Mouse (Mus musculus) E14TG2a.4 (cell line): ENCODE data around the gene 6430628N08Rik.

Source experiments
- H3K27me3 ChIP-seq: 2 replicates; pipeline ENCODE4 v1.6.1; 2014; ENCODE audit warnings: low read length, control low read depth; ENCODE audit not compliant: insufficient read depth
- H3K36me3 ChIP-seq: 2 replicates; pipeline ENCODE4 v1.6.1; 2014; ENCODE audit warnings: low read length, control low read depth; ENCODE audit not compliant: insufficient read depth
- H3K4me1 ChIP-seq: replicated peaks from 2 replicates; pipeline ENCODE4 v1.6.1; 2014; ENCODE audit warnings: low read depth, low read length, control low read depth
- H3K4me3 ChIP-seq: replicated peaks from 2 replicates; pipeline ENCODE4 v1.5.1; 2014; ENCODE audit warnings: mild to moderate bottlenecking, low read length
- H3K9me3 ChIP-seq: 2 replicates; pipeline ENCODE4 v1.6.1; 2014; ENCODE audit warnings: low read length, control low read depth
- CTCF ChIP-seq: conservative IDR thresholded peaks from 2 replicates; pipeline ENCODE4 v1.5.1; 2014; ENCODE audit warnings: low read length
- NANOG ChIP-seq: IDR thresholded peaks from 2 replicates; pipeline ENCODE4 v1.6.1; 2014; ENCODE audit warnings: borderline replicate concordance, low read length, mixed read lengths
- POU5F1 ChIP-seq: IDR thresholded peaks from 2 replicates; pipeline ENCODE4 v1.6.1; 2014; ENCODE audit warnings: low read length, borderline replicate concordance

Gene 6430628N08Rik

DNA sequence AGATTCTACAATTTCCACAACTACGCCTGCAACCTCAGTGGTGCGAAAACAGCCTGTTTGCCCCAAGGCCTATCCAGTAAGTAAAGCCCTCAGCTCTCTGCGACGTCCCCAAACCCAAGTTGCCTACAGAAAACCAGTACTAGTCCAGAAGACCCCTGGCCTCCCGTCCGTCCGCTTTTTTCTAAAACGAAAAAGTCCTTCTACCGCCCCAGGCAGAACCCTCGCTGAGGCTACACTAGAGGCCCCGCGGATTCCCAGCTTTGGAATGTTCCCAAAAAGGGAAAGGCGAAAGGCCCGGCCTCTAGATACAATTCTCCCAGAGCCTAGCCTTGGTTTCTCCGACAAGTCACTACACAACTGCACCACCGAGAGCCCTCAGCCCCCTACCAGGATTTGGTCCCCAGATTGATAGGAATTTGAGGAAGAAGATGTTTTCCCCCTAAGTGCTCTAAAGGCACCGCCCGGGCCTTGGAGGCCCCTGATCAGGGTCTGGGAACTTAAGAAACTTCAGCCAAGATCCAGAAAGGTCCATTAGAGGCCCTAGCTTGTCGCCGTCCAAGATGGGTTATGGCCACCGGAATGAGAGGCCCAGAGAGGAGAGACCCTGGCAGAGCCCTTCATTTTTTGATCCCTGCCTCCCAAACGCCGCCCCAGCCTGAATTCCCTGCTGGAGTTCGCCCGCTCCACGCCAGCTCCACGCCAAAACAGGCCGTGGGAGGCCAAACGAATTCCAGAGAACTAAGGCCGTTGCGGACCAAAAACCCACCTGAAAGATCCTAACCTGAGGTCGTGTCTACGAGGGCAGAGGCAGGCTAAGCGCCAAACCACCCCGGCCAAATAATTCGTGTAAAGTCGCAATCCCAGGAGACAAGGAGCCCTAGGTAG lies 48.1 kb downstream of the 6430628N08Rik start:
- no peaks in the 10 kb centered on the region for H3K36me3 ChIP-seq
- peaks cover 59% of the 10 kb centered on the region for H3K4me1 ChIP-seq
- no peaks in the 10 kb centered on the region for H3K9me3 ChIP-seq
- TF ChIP-seq POU5F1 (no peak), NANOG (no peak), CTCF (no peak)
- peak overlapping the region; percentile 75 for H3K4me3 ChIP-seq
- H3K27me3 ChIP-seq = peaks cover 100% of the 10 kb centered on the region

DNA sequence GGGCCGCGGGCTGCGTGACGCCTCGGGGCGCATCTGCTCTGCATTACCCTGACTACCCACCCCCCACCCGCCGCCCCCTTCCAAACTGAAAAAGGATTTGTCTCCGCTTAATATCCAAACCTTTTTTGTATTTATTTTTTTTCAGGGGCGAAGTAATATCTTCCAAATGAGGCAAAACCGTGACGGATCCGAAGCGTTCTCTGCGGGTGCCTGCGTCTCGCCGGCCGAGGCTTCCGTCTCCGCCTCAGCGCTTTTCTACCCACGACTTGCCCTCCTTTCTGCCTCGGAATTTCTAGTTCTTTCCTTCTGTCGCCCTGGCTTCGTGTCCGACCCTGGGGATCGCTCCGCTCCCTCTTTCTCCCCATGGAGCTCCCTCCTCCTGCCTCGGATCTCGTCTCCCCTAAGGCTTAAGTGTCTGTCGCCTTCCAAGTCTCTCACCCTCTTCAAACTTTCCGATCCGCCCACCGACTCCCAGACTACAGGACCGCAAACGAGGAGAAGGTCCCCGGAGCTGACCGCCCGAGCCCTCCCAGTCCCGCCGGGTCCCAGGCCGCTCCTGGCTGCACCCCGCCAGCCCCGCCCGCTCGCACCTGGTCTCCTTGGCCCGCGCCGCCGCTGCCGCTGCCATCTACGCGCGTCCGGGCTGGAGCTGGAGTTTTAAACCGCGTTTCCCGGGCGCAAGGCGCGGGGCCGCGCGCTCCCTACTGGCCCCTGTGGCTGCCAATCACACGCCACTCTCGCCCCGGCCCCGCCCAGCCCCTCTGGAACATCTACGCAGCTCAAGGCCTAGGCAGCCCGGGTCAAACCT lies 49.0 kb downstream of the 6430628N08Rik start, which contains the start of gene Dmbx1:
Gene Dmbx1 (minus strand): TSS at position 632 of the 808 bp plus-strand sequence.
- Histone ChIP-seq H3K36me3 (no peaks in the 10 kb centered on the region), H3K27me3 (peaks cover 100% of the 10 kb centered on the region), H3K4me1 (peaks cover 66% of the 10 kb centered on the region), H3K4me3 (peak within 1 kb of the TSS; percentile 75), H3K9me3 (no peaks in the 10 kb centered on the region)
- TF ChIP-seq CTCF = no peak
- TF ChIP-seq POU5F1 = no peak
- no peak for TF ChIP-seq NANOG

DNA sequence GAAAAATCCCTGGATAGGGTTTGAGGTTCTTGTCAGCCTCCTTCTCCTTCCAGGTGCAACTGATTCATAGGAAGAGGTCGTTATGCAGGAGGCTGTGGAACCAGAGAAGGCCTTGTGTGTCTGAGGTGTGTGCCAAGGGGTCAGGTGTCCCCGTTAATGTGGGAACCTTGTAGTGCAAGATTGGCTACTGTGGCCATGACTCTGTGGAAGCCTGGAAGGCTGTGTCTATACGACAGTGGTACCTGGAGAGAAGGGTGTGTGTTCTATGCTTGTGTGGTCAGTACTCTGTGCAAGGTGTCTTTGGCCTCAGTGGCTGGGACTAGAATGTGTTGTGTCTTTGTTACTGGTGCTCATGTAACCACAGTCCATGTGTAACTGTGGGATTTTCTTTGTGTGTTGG lies 50.2 kb downstream of the 6430628N08Rik start:
- no peaks in the 10 kb centered on the region for H3K36me3 ChIP-seq
- H3K4me3 ChIP-seq = no peak overlapping the region

DNA sequence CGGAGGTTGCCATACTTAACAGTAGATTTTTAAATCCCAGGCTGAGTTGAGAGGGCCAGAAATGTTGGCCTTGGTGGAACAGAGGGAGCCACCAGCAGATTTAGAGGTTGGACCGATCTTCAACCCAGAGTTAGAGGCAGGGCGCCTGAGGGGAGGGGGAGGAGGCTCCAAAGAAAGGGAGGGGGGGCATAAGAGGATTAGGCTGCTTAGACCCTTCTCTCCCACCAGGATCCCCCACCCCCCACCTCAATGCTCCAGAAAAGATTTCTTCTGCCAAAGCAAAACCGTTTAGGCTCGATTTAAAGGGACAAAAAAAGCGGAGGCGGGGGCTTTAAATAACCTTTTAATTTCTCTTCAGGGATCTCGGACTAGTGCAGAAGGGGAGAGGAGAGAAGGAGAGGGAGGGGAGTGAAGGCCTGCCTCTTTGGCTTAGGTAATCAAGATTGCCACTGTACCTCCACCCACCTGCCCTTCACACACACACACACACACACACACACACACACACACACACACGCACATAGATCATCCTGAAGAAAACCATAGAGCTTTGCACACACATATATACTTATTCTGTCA lies 50.9 kb downstream of the 6430628N08Rik start:
- H3K4me1 ChIP-seq = peaks cover 50% of the 10 kb centered on the region
- H3K36me3 ChIP-seq = no peaks in the 10 kb centered on the region
- TF ChIP-seq POU5F1 (no peak), CTCF (no peak), NANOG (no peak)

More for the DNA sequence above, 50.2 kb downstream of the 6430628N08Rik start:
- peaks cover 57% of the 10 kb centered on the region for H3K4me1 ChIP-seq
- TF ChIP-seq NANOG (no peak), CTCF (no peak), POU5F1 (no peak)
- peaks cover 100% of the 10 kb centered on the region for H3K27me3 ChIP-seq
- no peaks in the 10 kb centered on the region for H3K9me3 ChIP-seq

DNA sequence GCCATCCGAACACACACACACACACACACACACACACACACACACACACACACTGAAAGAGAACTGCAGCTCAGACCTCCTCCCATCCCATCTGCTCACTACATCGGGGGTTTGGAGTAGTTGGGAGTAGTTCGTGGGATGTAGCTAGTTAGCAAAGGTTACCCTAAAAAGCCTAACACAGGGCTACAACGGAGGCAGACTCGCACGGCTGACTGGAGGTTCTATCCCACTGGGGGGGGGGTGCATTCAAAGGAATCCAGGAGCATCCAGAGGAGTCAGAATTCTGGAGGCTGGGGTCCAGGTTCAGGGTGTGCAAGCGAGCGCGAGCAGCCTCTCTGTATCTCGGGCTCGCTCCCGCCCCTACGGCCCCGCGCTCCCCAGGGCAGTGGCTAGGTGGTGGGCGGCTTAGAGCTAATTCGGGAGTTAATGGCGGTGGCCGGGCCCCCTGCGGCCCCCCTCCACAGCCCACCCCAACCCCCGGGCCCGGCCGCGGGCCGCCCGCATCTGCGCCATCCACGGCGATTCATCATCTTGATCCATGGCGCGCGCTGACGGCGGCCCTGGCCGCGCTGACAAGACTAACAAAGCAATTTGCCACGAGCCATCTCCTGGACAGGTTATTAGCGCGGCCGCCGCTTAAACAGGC lies 53.3 kb downstream of the 6430628N08Rik start:
- peaks cover 6% of the 10 kb centered on the region; the same call in 1 of the 2 replicates for H3K9me3 ChIP-seq
- peaks cover 29% of the 10 kb centered on the region for H3K4me1 ChIP-seq
- peaks cover 89% of the 10 kb centered on the region for H3K27me3 ChIP-seq
- H3K4me3 ChIP-seq = peak overlapping the region; percentile 60
- TF ChIP-seq POU5F1 (no peak), CTCF (no peak), NANOG (no peak)
- no peaks in the 10 kb centered on the region for H3K36me3 ChIP-seq

More for the DNA sequence above, 50.9 kb downstream of the 6430628N08Rik start:
- no peak overlapping the region for H3K4me3 ChIP-seq
- peaks cover 99% of the 10 kb centered on the region for H3K27me3 ChIP-seq
- H3K9me3 ChIP-seq = no peaks in the 10 kb centered on the region
